Mouse (Mus musculus) 3T3-L1 (cell line): ENCODE data around the gene Olfr1336.
"Not testable (repeated sequence)": the region's sequence is repeated elsewhere in the genome, so short reads cannot be mapped to it uniquely, and the experiment has no call there.

Experiments
- DNase-seq: peaks from one replicate; pipeline ENCODE4 v3.0.0-alpha.2; 2015; ENCODE audit warnings: low read depth, low spot score

Olfr1336 gene

DNA sequence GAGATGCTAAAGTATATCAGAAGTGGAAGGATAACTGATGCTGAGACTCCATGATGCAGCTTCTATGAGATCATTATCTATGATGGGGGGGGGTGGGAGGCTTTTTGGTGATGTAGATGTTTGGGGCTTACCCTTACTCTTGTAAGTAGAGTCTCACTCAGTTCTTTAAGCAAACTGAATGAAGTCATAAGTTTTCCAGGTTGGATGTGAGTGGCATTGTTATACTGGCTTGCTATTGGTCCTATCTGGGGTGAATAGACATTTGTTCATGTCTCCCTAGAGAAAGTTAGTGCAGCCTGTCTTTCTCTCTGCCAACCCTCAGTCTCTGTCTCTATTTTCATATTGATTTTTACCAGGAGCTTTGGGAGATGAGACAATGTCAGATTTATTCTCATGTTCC is at the start of gene Olfr1336:
TSS of gene Olfr1336 (plus strand) at position 301 of the 400 bp plus-strand sequence.
- DNase-seq, result no peak

DNA sequence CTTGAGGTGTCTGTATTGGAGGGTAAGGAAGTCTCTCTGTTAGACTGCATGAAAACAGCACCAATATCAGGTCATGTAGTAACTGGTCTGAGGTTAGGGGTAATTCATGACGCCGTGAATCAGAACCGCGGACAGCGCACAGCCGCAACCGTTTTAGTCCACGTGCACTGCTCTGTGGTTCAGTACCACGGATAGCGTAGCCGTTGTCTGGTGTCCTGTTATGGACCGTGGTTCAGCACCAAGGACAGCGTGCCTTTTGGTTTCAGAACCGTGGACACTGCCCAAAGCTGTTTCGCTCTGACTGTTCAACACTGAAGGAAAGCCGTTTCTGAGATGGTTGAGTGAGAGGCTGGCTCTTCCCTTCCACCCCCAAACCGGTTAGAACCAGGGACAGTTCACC is 45.9 kb upstream of the Olfr1336 start, which contains the start of gene Gm20715:
TSS of gene Gm20715 (plus strand) at position 235 of the 400 bp plus-strand sequence.
- DNase-seq, result peak; percentile 97

DNA sequence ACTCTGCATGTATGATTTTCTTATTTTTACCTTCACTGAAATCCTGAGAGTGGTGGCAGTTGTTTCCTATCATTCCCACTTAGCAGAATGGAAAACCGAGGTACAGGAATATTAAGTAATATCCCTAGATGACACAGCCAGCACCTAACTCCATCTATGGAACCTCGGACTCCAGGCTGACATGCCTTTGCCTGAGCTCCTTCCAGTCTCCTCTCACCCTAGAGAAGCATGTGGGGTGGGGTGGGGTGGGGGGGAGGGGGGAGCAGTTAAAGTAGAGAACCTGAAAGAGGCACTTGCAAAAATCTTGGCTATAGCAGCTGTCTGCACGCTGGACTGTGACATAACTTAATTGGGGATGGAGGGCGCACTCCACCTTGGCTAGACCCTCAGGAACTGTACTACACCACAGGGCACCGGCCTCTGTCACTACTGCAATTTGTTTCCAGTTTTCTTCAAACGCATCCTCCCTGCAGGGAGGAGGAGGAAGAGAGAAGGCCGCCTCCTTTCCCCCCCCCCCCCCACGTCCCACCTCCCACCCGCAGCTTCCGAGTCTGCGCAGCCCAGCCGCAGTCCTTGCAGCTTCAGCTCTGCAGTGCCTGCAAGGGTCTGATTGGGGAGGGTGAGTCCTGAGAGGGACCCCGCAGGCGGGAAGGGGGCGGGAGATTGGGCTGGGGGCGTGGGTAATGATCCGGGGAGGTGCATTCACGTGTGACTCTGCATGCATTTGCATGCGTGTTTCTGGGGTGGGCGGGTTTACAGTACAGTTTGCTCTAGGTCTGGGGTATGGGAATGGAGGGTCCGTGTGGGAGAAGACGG is 41.1 kb upstream of the Olfr1336 start:
- no peak for DNase-seq

DNA sequence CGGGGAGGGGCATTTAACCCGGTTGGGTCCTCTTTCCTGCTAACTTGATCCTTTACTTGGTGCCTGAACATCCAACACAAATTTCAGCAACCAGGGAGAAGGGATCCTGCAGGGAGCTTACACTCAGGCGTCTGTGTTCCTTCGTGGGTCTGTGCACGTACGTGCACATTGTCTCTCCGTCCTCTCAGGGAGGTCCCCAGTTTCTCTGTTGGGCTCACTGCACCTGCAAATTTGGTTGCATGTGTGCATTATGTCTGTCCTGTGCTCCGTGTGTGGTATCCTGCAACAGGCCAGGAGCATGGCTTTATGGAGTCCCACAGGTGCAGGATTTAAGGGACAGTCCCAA is 40.6 kb upstream of the Olfr1336 start:
- no peak for DNase-seq

DNA sequence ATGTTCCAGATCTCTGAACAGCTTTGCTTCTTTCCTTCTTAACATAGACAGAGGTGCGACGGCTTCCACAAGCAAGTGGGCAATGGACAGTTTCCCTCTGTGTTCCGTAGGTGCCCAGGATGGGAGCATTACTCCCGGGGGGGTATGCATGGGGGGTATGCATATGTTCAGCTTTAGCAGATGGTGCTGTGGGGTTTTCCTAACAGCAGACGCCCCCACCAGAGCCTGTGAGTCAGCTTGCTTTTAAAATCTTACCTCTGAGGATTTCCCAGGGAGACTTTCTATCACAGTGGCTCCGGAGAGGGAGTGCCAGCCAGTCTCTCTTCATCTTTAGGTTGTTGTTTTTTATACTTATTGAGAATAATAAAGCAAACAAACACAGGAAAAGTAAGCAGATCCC is 36.1 kb upstream of the Olfr1336 start:
- DNase-seq, result no peak

DNA sequence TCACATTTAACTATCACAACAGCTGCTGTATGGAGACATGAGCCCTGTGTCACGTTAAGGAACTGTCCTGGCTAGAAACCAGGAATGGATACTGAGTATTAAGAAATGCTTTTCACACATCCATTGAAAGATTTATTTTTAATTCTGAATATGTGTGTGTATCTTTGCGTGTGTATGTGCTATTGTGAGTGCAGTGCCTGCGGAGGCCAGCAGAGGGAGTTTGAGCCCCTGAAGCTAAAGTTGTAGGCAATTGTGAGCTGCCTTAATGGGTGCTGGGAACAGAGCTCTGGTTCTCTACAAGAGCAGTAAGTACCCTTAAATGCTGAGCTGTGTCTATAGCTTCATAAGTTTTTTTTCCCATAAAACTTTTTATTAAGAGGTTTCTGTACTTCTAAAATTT is 26.6 kb upstream of the Olfr1336 start:
- peak; percentile 3 for DNase-seq

DNA sequence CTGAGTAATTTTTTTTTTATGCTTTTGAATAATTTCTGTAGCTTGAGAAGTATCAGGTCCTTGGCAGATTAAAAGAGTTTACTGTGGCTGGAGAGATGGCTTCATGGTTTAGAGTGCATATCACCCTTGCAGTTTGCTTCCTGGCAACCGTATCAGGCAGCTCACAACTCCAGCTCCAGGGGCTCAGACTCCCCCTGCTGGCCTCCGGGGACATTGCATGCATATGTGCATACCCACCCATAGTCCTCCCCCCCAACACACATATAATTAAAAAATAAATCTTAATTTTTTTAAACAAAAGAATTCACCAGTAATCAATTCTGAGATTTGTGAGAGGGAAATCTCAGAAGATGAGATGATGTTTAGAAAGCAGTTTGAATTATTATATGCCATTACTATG is 25.6 kb upstream of the Olfr1336 start:
- DNase-seq, result peak; percentile 36

DNA sequence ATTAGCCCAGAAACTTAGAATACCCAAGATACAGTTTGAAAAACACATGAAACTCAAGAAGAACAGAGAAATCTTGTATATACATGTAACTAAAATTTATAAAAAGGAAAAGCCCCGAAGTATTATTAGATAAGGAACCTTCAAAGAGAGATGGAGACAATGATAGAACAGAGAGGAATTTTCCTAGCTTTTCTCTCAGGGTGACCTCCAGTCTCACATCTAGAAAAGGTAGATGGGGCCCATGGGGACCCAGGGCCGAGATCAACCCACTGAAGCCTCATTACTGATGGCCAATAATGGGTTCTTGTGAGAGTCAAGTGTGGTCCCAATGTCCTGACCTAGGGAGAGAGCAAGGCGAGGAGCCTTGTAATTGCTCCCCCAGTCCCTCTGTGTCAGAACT is 17.6 kb upstream of the Olfr1336 start, which contains the start of gene Olfr1344:
TSS of gene Olfr1344 (plus strand) at position 301 of the 400 bp plus-strand sequence.
- no peak for DNase-seq

DNA sequence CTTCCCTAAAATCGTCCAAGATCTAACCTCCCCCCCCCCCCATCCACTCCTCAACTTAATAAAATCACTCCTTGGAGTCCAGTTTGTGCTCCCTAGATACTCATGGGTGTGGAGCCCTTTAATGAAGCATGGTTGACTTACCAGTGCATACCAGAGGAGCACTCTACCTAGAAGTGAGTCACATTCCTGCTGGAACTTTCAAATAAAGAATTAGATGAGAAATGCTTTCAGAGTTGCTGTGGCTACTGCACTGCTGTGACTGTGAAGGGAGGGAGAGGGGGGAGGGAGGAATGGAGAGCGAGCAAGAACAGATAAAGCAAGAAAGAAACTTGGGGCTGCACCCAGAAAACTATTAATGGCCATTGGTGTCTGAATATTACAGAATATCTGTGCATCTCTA is 14.8 kb upstream of the Olfr1336 start:
- DNase-seq, result no peak

DNA sequence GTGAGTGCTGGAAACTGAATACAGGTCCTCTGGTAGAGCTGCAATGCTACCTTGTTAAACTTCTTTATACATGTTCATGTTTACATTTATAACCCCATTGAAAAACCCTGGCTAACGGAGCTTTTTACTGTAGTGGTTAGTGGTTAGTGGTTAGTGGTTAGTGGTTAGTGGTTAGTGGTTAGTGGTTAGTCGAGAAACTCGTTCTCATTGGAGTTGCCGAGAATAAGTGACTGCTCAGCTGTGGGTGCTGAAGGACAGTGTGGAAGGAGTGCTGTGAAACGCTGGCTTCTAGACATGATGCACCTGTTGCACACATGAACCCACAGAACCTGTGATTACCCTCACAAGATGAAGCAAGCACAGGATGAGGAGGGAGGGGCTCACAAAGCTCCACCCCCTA is 8.2 kb upstream of the Olfr1336 start:
- DNase-seq, result no peak

DNA sequence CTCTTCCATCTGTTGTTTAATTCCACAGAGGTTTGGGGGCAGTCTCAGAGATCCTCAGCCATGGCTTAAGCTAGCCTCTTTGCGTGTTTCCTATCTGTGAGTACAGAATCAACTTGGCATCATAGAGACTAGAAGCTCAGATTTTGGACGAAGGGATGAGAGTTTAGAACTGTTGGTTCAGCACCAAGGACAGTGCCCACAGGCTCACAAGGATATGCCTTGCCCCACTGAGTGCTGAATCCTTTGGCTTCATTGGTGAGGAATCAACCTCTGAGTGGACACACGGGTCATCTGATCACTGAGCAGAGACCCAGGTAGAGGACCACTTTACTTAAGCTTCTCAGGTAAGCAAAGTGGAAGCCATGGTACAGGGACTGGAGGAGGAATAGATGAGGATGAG is 431 bp downstream of the Olfr1336 start:
- peak; percentile 27 for DNase-seq

DNA sequence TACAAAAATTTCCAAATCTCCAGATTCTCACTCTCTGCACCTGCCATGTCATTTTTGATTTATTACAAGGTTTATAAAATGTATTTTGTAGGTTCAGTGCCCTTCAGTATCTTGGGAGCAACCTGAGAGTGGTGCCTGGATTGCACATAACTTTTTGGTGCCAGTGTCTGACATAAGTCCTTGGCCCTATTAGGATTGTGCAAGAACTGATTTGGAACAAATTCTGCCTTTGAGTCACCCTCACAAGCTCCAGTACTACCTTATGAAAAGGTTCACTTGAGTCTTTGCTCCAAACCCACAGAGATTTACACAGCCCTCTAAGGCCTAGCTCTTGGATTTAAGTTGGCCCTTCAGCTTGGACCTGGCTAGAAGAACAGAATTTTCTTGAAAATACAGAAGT is 11.0 kb downstream of the Olfr1336 start, which contains the start of gene Olfr1346:
TSS of gene Olfr1346 (plus strand) at position 151 of the 400 bp plus-strand sequence.
- DNase-seq, result no peak

DNA sequence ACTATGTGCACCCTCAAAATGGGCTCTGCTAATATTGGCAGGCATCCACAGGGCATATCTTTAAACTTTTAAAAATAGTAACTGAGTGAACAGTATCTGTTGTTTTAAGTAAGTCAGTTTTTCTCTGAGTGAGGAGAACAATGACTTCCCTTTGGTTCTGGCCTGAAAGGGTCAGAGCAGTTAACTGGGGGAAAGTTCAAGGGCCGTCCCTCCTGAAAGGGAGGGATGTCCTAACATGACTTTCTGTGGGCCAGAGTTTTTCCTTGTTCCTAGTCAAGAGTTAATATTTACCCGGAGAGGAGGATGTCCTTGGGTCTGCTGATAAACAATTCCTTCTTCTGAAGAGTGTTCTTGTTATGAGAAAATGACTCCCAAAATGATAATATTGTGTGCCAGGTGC is 21.7 kb downstream of the Olfr1336 start:
- not testable (repeated sequence) for DNase-seq

DNA sequence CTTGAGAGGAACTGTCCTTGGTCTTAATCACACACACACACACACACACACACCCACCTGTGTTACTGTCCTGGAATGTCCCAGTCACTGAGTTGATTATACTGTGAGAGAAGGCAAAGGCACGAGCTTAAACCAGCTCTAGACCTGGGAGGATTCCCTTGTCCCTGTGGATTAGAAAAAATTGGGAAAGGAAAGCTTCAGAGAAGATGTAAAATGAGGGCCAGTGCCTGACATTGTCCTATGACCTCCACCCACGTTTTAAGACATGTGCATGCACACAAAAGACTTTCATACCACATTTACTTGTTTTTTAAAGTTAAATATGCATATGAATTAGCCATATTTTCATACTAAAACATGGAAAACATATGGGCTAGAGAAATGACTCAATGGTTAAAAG is 30.9 kb downstream of the Olfr1336 start, which contains the start of gene Olfr5:
TSS of gene Olfr5 (minus strand) at position 101 of the 400 bp plus-strand sequence.
- no peak for DNase-seq

DNA sequence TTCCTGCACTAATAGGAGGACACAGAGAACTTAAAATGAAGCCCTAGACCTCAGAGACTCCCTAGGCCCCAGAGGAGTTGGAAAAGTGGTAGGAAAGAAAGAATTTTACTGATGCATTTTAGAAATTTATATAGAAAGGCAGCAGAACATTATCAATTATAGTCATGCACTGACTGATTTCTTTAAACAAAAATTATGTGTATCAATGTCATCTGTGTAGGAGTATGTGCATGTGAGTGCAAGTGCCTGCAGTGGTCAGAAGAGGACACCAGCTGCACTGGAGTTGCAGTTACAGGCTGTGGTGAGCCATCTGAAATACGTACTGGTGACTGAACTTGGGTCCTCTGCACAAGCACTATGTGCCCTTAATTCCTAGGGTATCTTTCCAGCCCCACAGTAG is 43.7 kb downstream of the Olfr1336 start, which contains the start of gene Olfr1347:
TSS of gene Olfr1347 (minus strand) at position 101 of the 400 bp plus-strand sequence.
- no peak for DNase-seq

DNA sequence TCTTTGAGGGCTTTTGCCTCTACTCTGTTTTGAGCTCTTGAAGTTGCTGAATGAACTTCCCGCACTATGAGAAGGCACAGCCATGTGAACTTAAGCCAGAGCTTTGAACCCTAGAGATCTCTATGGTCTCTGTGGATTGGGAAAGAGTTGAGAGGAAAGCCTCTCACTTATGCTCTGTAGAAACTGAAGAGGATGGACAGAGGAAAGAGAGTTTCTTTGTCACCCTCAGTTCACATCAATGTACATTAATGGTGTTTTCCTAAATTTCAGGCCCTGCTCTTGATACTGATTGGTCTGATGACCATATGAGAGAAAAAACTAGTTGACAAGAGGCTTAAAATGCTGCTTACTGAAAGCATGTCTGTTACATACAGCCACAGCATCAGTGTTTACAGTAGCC is 52.7 kb downstream of the Olfr1336 start, which contains the start of gene Olfr1348:
TSS of gene Olfr1348 (minus strand) at position 101 of the 400 bp plus-strand sequence.
- no peak for DNase-seq
